Mouse (Mus musculus) kidney, embryonic 14.5 days (tissue): ENCODE data around the gene H3f3b. TPM values are rescaled to one million over a fixed set of nuclear protein-coding genes. Genes with fewer than 3 reads are reported as not detected.
"Not testable (repeated sequence)": the region's sequence is repeated elsewhere in the genome, so short reads cannot be mapped to it uniquely, and the experiment has no call there.

Experiments used
- ATAC-seq: fragments of 200-750 bp; cut with Nextera tagmentation; 2 replicates; pipeline ENCODE4 v1.8.0; 2017; ENCODE audit warnings: moderate number of reproducible peaks, mild to moderate bottlenecking, moderate TSS enrichment, moderate library complexity; ENCODE audit not compliant: low FRiP score, low TSS enrichment
- H3K27ac ChIP-seq: fragments of 300-500 bp; sonication (generic); 2 replicates; pipeline ENCODE4 v1.5.1; 2014; ENCODE audit warnings: low read depth, mild to moderate bottlenecking, low read length, moderate library complexity, mixed read lengths
- H3K27me3 ChIP-seq: fragments of 300-500 bp; sonication (generic); 2 replicates; pipeline ENCODE4 v1.6.1; 2014; ENCODE audit warnings: mild to moderate bottlenecking, low read length; ENCODE audit not compliant: control insufficient read depth, insufficient read depth
- H3K36me3 ChIP-seq: fragments of 300-500 bp; sonication (generic); 2 replicates; pipeline ENCODE4 v1.6.1; 2014; ENCODE audit warnings: low read length, mixed read lengths; ENCODE audit not compliant: control insufficient read depth, insufficient read depth
- H3K4me1 ChIP-seq: fragments of 300-500 bp; sonication (generic); 2 replicates; pipeline ENCODE4 v1.6.1; 2014; ENCODE audit warnings: low read length, mixed read lengths; ENCODE audit not compliant: control insufficient read depth, insufficient read depth
- H3K4me2 ChIP-seq: fragments of 300-500 bp; sonication (generic); replicated peaks from 2 replicates; pipeline ENCODE4 v1.6.1; 2014; ENCODE audit warnings: low read depth, mild to moderate bottlenecking, low read length
- H3K4me3 ChIP-seq: fragments of 300-500 bp; sonication (generic); 2 replicates; pipeline ENCODE4 v1.5.1; 2014; ENCODE audit warnings: mild to moderate bottlenecking, low read length
- H3K9ac ChIP-seq: fragments of 300-500 bp; sonication (generic); 2 replicates; pipeline ENCODE4 v1.6.1; 2014; ENCODE audit warnings: low read depth, mild to moderate bottlenecking, low read length, moderate library complexity
- H3K9me3 ChIP-seq: fragments of 300-500 bp; sonication (generic); 2 replicates; pipeline ENCODE4 v1.6.1; 2016; ENCODE audit warnings: low read length; ENCODE audit not compliant: control insufficient read depth
- WGBS: fragments of 180-500 bp; shearing (Covaris S2); extraction: QIAGEN DNeasy Blood & Tissue Kit; methylation state at CpG from one replicate; pipeline ENCODE4 v1.1.7; 2014; 5-methylcytosine and 5-hydroxymethylcytosine counted together
- polyA plus RNA-seq: library from polyadenylated mRNA; unstranded; fragments of >200 nt; fragmentation: Nextera tagmentation; extraction: Ambion mirVana; gene quantifications from 2 replicates; pipeline ENCODE4 v1.2.1, GENCODE M21; 2014

Gene H3f3b
- polyA plus RNA-seq, 1 experiment from 2014 or later, result 1,881 TPM

- no peaks in the 10 kb centered on the region for H3K27me3 ChIP-seq
- no peaks in the 10 kb centered on the region for H3K9me3 ChIP-seq
- WGBS, result 68% methylated on average over 2 of the region's 2 CpGs
- no peak for ATAC-seq
- no peak overlapping the region for H3K4me3 ChIP-seq
- H3K36me3 ChIP-seq, result peaks cover 18% of the 10 kb centered on the region; the same call in 1 of the 2 replicates
- H3K9ac ChIP-seq, result no peak overlapping the region
- H3K4me2 ChIP-seq, result no peak overlapping the region
- H3K27ac ChIP-seq, result 0 out of 2 replicates have a peak overlapping the region, but pooled peaks have one; percentile 17
- H3K4me1 ChIP-seq, result 0 out of 2 replicates have a peak, but pooled peaks cover 1% of the 10 kb centered on the region
Observed at GRCm38 (mm10) chr11:116019976-116020411, 7.8 kb downstream of the H3f3b start.

- H3K9ac ChIP-seq, result no peak overlapping the region
- WGBS, result 38% methylated on average over 1 of the region's 1 CpGs
- H3K27ac ChIP-seq, result no peak overlapping the region
- H3K4me1 ChIP-seq, result no peaks in the 10 kb centered on the region
- H3K36me3 ChIP-seq, result peaks cover 18% of the 10 kb centered on the region; the same call in 1 of the 2 replicates
- no peaks in the 10 kb centered on the region for H3K9me3 ChIP-seq
- ATAC-seq, result no peak
- no peaks in the 10 kb centered on the region for H3K27me3 ChIP-seq
- H3K4me3 ChIP-seq, result no peak overlapping the region
- no peak overlapping the region for H3K4me2 ChIP-seq
Observed at GRCm38 (mm10) chr11:116019360-116019791, 8.4 kb downstream of the H3f3b start.

GRCm38 (mm10) chr11:116018867-116019266, 8.9 kb downstream of the H3f3b start:
- ATAC-seq, H3K9ac ChIP-seq, H3K4me2 ChIP-seq, H3K27ac ChIP-seq, H3K4me3 ChIP-seq, H3K27me3 ChIP-seq, H3K4me1 ChIP-seq, H3K9me3 ChIP-seq: not testable (repeated sequence)
- H3K36me3 ChIP-seq, result peaks cover 18% of the 10 kb centered on the region; the same call in 1 of the 2 replicates
- 88% methylated on average over 4 of the region's 4 CpGs for WGBS

GRCm38 (mm10) chr11:116018106-116018505, 9.7 kb downstream of the H3f3b start:
- Histone ChIP-seq H3K4me3 (no peak overlapping the region), H3K4me1 (no peaks in the 10 kb centered on the region), H3K36me3 (peaks cover 15% of the 10 kb centered on the region; the same call in 1 of the 2 replicates), H3K9me3 (no peaks in the 10 kb centered on the region), H3K27ac (no peak overlapping the region), H3K27me3 (no peaks in the 10 kb centered on the region), H3K4me2 (no peak overlapping the region), H3K9ac (no peak overlapping the region)
- ATAC-seq, result 0 out of 2 replicates have a peak, but pooled peaks have one; percentile 25
- WGBS, result 33% methylated on average over 6 of the region's 6 CpGs

GRCm38 (mm10) chr11:116014821-116015220, 12.9 kb downstream of the H3f3b start:
- WGBS, result 52% methylated on average over 8 of the region's 8 CpGs

GRCm38 (mm10) chr11:116012262-116012947, 15.4 kb downstream of the H3f3b start, which contains the start of gene Galk1:
TSS of gene Galk1 (minus strand) at chr11:116012719.
- Histone ChIP-seq H3K27ac (peak within 1 kb of the TSS; percentile 87), H3K4me3 (peak within 1 kb of the TSS; percentile 80), H3K9me3 (no peaks in the 10 kb centered on the region), H3K9ac (peak within 1 kb of the TSS; percentile 88), H3K4me2 (peak within 1 kb of the TSS; percentile 89), H3K27me3 (no peaks in the 10 kb centered on the region), H3K4me1 (0 out of 2 replicates have a peak, but pooled peaks cover 6% of the 10 kb centered on the region), H3K36me3 (peaks cover 29% of the 10 kb centered on the region)
- peak; percentile 91 for ATAC-seq
- under 1% methylated on average over 54 of the region's 55 CpGs for WGBS

More at GRCm38 (mm10) chr11:116014821-116015220, 12.9 kb downstream of the H3f3b start:
- no peak for ATAC-seq
- H3K9ac ChIP-seq, result no peak overlapping the region
- no peaks in the 10 kb centered on the region for H3K27me3 ChIP-seq
- H3K9me3 ChIP-seq, result no peaks in the 10 kb centered on the region
- H3K4me3 ChIP-seq, result no peak overlapping the region
- no peak overlapping the region for H3K27ac ChIP-seq
- peaks cover 8% of the 10 kb centered on the region; the same call in 1 of the 2 replicates for H3K36me3 ChIP-seq
- 0 out of 2 replicates have a peak, but pooled peaks cover 6% of the 10 kb centered on the region for H3K4me1 ChIP-seq
- no peak overlapping the region for H3K4me2 ChIP-seq

- 0 out of 2 replicates have a peak, but pooled peaks cover 6% of the 10 kb centered on the region for H3K4me1 ChIP-seq
- H3K9me3 ChIP-seq, result no peaks in the 10 kb centered on the region
- H3K27ac ChIP-seq, result peak overlapping the region; percentile 87
- H3K27me3 ChIP-seq, result no peaks in the 10 kb centered on the region
- peaks cover 33% of the 10 kb centered on the region for H3K36me3 ChIP-seq
- WGBS, result 26% methylated on average over 13 of the region's 14 CpGs
- H3K9ac ChIP-seq, result peak overlapping the region; percentile 88
- ATAC-seq, result peak; percentile 18; the same call in 1 of the 2 replicates
- H3K4me3 ChIP-seq, result peak overlapping the region; percentile 80
- peak overlapping the region; percentile 89 for H3K4me2 ChIP-seq
Observed at GRCm38 (mm10) chr11:116011529-116012261, 16.1 kb downstream of the H3f3b start.

- WGBS, result 80% methylated on average over 5 of the region's 5 CpGs
- H3K36me3 ChIP-seq, result peaks cover 33% of the 10 kb centered on the region
- H3K9me3 ChIP-seq, result no peaks in the 10 kb centered on the region
- no peaks in the 10 kb centered on the region for H3K27me3 ChIP-seq
- no peak overlapping the region for H3K4me3 ChIP-seq
- H3K9ac ChIP-seq, result no peak overlapping the region
- no peak for ATAC-seq
- no peak overlapping the region for H3K4me2 ChIP-seq
- H3K4me1 ChIP-seq, result peaks cover 10% of the 10 kb centered on the region
- H3K27ac ChIP-seq, result no peak overlapping the region
Observed at GRCm38 (mm10) chr11:116010948-116011347, 16.8 kb downstream of the H3f3b start.
